Mouse (Mus musculus) cerebellum, adult 9-11 months (tissue): ENCODE data around the gene Pip5k1b.

ENCODE experiments used
- DNase-seq: peaks from one replicate; pipeline ENCODE4 v3.0.0; 2022

The Pip5k1b gene

GRCm38 (mm10) chr19:24514661-24515642, 40.7 kb downstream of the Pip5k1b start:
- no peak for DNase-seq

- no peak for DNase-seq
Measured at GRCm38 (mm10) chr19:24513105-24513843, 42.4 kb downstream of the Pip5k1b start.

- no peak for DNase-seq
Measured at GRCm38 (mm10) chr19:24511939-24512338, 43.7 kb downstream of the Pip5k1b start.

- no peak for DNase-seq
Measured at GRCm38 (mm10) chr19:24509391-24509790, 46.3 kb downstream of the Pip5k1b start.

GRCm38 (mm10) chr19:24508087-24508767, 47.4 kb downstream of the Pip5k1b start:
- DNase-seq = no peak

- DNase-seq = no peak
Measured at GRCm38 (mm10) chr19:24502736-24503421, 52.8 kb downstream of the Pip5k1b start.

- DNase-seq = no peak
Measured at GRCm38 (mm10) chr19:24501525-24501924, 54.1 kb downstream of the Pip5k1b start.

- no peak for DNase-seq
Measured at GRCm38 (mm10) chr19:24500431-24500830, 55.2 kb downstream of the Pip5k1b start.

- no peak for DNase-seq
Measured at GRCm38 (mm10) chr19:24499291-24499690, 56.4 kb downstream of the Pip5k1b start.

- DNase-seq = no peak
Measured at GRCm38 (mm10) chr19:24493887-24494286, 61.8 kb downstream of the Pip5k1b start.

- DNase-seq = no peak
Measured at GRCm38 (mm10) chr19:24491824-24492223, 63.8 kb downstream of the Pip5k1b start.

GRCm38 (mm10) chr19:24490275-24490674, 65.4 kb downstream of the Pip5k1b start:
- DNase-seq = no peak

GRCm38 (mm10) chr19:24486433-24487296, 69.0 kb downstream of the Pip5k1b start:
- no peak for DNase-seq

- DNase-seq = no peak
Measured at GRCm38 (mm10) chr19:24484612-24485194, 71.0 kb downstream of the Pip5k1b start.

GRCm38 (mm10) chr19:24480916-24481315, 74.8 kb downstream of the Pip5k1b start:
- DNase-seq = no peak

- peak; percentile 92 for DNase-seq
Measured at GRCm38 (mm10) chr19:24476929-24477882, 78.5 kb downstream of the Pip5k1b start, which contains the start of gene Fam122a. TSS of gene Fam122a (minus strand) at chr19:24477356.

- no peak for DNase-seq
Measured at GRCm38 (mm10) chr19:24476461-24476860, 79.2 kb downstream of the Pip5k1b start.

- peak; percentile 50 for DNase-seq
Measured at GRCm38 (mm10) chr19:24475281-24475680, 80.4 kb downstream of the Pip5k1b start.

GRCm38 (mm10) chr19:24472512-24472911, 83.2 kb downstream of the Pip5k1b start:
- no peak for DNase-seq

- no peak for DNase-seq
Measured at GRCm38 (mm10) chr19:24471538-24471937, 84.1 kb downstream of the Pip5k1b start.
